Mouse (Mus musculus): ENCODE results near the gene Gm14418.
"Not testable (repeated sequence)": the region's sequence is repeated elsewhere in the genome, so short reads cannot be mapped to it uniquely, and the experiment has no call there.

Gene Gm14418

DNA sequence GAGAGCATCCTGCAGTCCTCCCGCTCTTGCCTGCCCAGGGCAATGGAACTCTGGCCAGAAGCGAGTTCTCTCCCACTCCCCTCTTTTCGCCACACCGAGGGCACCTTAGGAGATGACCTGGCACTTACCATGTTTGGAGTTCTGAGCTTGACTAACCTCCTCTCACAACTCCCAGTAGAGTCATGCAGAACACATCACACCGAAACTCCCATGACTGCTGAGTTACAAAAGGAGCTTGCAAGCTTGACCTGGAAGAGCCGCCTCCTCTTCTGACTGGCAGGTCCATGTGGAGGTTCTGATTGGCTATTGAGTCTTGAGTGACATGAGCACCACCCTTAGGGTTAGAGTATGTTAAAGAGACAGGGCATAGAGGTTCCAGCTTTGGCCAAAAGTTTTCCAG, at the start of gene Gm14418:
Gene Gm14418 (minus strand): TSS at position 225 of the 400 bp plus-strand sequence.
- DNase-seq (ENCODE audit: low spot score in 2 of 2): not testable (repeated sequence)

Data from left cerebral cortex, adult 9 months (tissue).